Mouse (Mus musculus): ENCODE results near the gene Bnc2. TPM values are rescaled to one million over a fixed set of nuclear protein-coding genes. Genes with fewer than 3 reads are reported as not detected.

The Bnc2 gene
- polyA plus RNA-seq, 2 experiments, result 24.3 to 25.7 TPM

DNA sequence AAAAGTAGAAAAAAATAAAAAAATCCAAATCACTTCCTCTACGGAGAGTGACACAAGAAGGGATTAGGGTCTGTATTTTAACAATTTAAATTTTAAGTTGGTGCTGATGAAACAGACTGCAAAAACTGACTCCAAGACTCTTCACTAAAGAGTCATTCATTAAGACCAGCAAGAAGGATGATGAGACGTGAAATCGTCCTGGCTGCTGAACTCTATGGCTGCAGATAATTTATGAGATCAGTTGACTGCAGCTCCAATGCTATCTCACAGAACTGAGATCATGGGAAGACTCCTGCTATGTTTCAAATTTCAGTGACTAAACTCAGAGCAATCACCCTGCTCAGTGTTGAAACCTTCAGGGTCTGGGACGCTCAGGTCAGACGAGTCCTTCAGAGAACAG, 345.4 kb downstream of the Bnc2 start:
- Histone ChIP-seq H3K27me3 (ENCODE audit: control insufficient read depth, insufficient read depth, low read length) (no peaks in the 10 kb centered on the region), H3K4me1 (ENCODE audit: control insufficient read depth, insufficient read depth, low read length) (peaks cover 9% of the 10 kb centered on the region; the same call in 1 of the 2 replicates), H3K4me2 (replicated peaks; ENCODE audit: low read depth, low read length, severe bottlenecking) (no peak overlapping the region), H3K9me3 (ENCODE audit: control insufficient read depth, low read length) (no peaks in the 10 kb centered on the region), H3K9ac (ENCODE audit: low read depth, low read length, severe bottlenecking) (no peak overlapping the region), H3K36me3 (ENCODE audit: control insufficient read depth, insufficient read depth, low read length) (no peaks in the 10 kb centered on the region), H3K27ac (replicated peaks; ENCODE audit: low read depth, low read length) (no peak overlapping the region), H3K4me3 (replicated peaks; ENCODE audit: low read length) (no peak overlapping the region)
- 68% methylated on average over 5 of the region's 5 CpGs for WGBS
- TF ChIP-seq POLR2A (IDR thresholded peaks at IDR 0.05; ENCODE audit: borderline replicate concordance, extremely low read depth, insufficient read depth, insufficient read length), result no peak
- no peak for DNase-seq (ENCODE audit: low spot score)
- no peak for ATAC-seq (ENCODE audit: low FRiP score, low read depth)

DNA sequence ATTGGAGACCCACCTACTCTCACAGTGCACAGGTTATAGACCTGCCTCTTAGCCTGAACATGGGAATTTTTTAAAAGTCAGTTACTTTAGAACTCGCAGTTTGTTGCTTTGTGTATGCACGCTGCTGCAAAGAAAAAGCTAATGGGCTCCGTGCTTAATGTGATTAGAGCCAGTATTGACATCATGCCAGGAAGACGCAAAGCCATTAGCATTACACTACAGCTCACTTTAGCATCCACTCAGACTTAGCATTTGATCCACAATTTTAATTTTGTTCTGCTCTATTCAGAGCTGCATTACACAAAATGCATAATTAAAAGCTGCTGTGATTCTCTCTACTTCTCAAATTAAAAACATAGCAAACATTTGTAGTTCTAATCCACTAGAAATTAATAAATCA, 350.7 kb downstream of the Bnc2 start:
- TF ChIP-seq POLR2A (IDR thresholded peaks at IDR 0.05; ENCODE audit: borderline replicate concordance, extremely low read depth, insufficient read depth, insufficient read length), result no peak
- no peaks in the 10 kb centered on the region for H3K36me3 ChIP-seq (ENCODE audit: control insufficient read depth, insufficient read depth, low read length)
- no peak overlapping the region for H3K27ac ChIP-seq (replicated peaks; ENCODE audit: low read depth, low read length)
- H3K4me1 ChIP-seq (ENCODE audit: control insufficient read depth, insufficient read depth, low read length), result 0 out of 2 replicates have a peak, but pooled peaks cover 3% of the 10 kb centered on the region
- no peak for ATAC-seq (ENCODE audit: low FRiP score, low read depth)
- no peaks in the 10 kb centered on the region for H3K9me3 ChIP-seq (ENCODE audit: control insufficient read depth, low read length)
- WGBS, result 63% methylated on average over 4 of the region's 4 CpGs
- H3K27me3 ChIP-seq (ENCODE audit: control insufficient read depth, insufficient read depth, low read length), result no peaks in the 10 kb centered on the region
- no peak overlapping the region for H3K4me3 ChIP-seq (replicated peaks; ENCODE audit: low read length)
- H3K4me2 ChIP-seq (replicated peaks; ENCODE audit: low read depth, low read length, severe bottlenecking), result no peak overlapping the region
- DNase-seq (ENCODE audit: low spot score), result no peak
- no peak overlapping the region for H3K9ac ChIP-seq (ENCODE audit: low read depth, low read length, severe bottlenecking)

DNA sequence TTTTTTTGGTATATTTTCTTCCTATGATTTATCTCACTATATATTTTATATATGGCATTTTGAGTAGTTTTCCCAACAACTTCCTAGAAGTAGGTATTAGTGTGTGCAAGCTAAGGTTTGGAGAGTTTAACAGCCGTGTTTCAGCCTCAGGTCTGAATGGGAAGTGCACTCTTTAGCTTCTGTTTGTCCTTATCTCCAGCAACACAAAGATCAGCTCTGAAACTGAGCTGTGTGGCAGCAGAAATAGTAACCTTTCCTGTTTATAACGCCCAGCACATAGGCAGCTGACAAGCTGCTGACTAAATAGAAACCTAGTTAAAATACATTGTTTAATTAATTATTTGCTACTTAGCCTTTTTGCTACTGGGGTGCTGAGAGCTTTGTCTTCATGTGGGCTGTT, 353.5 kb downstream of the Bnc2 start:
- no peak overlapping the region for H3K9ac ChIP-seq (ENCODE audit: low read depth, low read length, severe bottlenecking)
- no peak for ATAC-seq (ENCODE audit: low FRiP score, low read depth)
- 0 out of 2 replicates have a peak, but pooled peaks cover 3% of the 10 kb centered on the region for H3K4me1 ChIP-seq (ENCODE audit: control insufficient read depth, insufficient read depth, low read length)
- H3K9me3 ChIP-seq (ENCODE audit: control insufficient read depth, low read length), result no peaks in the 10 kb centered on the region
- no peak overlapping the region for H3K4me3 ChIP-seq (replicated peaks; ENCODE audit: low read length)
- no peak overlapping the region for H3K27ac ChIP-seq (replicated peaks; ENCODE audit: low read depth, low read length)
- WGBS, result 56% methylated on average over 2 of the region's 2 CpGs
- DNase-seq (ENCODE audit: low spot score), result no peak
- no peak overlapping the region for H3K4me2 ChIP-seq (replicated peaks; ENCODE audit: low read depth, low read length, severe bottlenecking)
- H3K27me3 ChIP-seq (ENCODE audit: control insufficient read depth, insufficient read depth, low read length), result no peaks in the 10 kb centered on the region
- no peak for TF ChIP-seq POLR2A (IDR thresholded peaks at IDR 0.05; ENCODE audit: borderline replicate concordance, extremely low read depth, insufficient read depth, insufficient read length)
- no peaks in the 10 kb centered on the region for H3K36me3 ChIP-seq (ENCODE audit: control insufficient read depth, insufficient read depth, low read length)

DNA sequence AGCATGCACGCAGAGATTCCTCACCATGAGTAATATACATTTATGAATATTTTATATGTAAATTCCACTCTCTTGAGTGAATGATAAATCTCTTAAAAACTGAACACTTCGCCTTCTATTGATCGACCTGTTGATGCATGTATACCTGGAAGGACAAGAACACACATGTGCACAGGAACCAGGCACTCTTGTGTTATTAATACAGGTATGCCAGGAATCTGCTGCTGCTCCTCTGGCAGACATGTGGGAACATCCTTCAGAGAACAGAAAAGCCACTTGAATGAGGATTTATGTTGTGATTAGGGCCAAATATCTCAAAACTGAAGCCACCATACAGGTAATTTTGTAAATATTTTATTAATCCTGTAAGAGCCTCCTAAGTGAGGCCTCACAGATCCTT, 357.7 kb downstream of the Bnc2 start:
- ATAC-seq (ENCODE audit: low FRiP score, low read depth) (no peak), DNase-seq (ENCODE audit: low spot score) (no peak)
- H3K27ac ChIP-seq (replicated peaks; ENCODE audit: low read depth, low read length), result no peak overlapping the region
- no peak overlapping the region for H3K9ac ChIP-seq (ENCODE audit: low read depth, low read length, severe bottlenecking)
- peaks cover 6% of the 10 kb centered on the region; the same call in 1 of the 2 replicates for H3K4me1 ChIP-seq (ENCODE audit: control insufficient read depth, insufficient read depth, low read length)
- no peak overlapping the region for H3K4me2 ChIP-seq (replicated peaks; ENCODE audit: low read depth, low read length, severe bottlenecking)
- H3K4me3 ChIP-seq (replicated peaks; ENCODE audit: low read length), result no peak overlapping the region
- H3K27me3 ChIP-seq (ENCODE audit: control insufficient read depth, insufficient read depth, low read length), result no peaks in the 10 kb centered on the region
- WGBS, result 77% methylated on average over 3 of the region's 3 CpGs
- H3K9me3 ChIP-seq (ENCODE audit: control insufficient read depth, low read length), result no peaks in the 10 kb centered on the region
- TF ChIP-seq POLR2A (IDR thresholded peaks at IDR 0.05; ENCODE audit: borderline replicate concordance, extremely low read depth, insufficient read depth, insufficient read length), result no peak
- H3K36me3 ChIP-seq (ENCODE audit: control insufficient read depth, insufficient read depth, low read length), result no peaks in the 10 kb centered on the region

DNA sequence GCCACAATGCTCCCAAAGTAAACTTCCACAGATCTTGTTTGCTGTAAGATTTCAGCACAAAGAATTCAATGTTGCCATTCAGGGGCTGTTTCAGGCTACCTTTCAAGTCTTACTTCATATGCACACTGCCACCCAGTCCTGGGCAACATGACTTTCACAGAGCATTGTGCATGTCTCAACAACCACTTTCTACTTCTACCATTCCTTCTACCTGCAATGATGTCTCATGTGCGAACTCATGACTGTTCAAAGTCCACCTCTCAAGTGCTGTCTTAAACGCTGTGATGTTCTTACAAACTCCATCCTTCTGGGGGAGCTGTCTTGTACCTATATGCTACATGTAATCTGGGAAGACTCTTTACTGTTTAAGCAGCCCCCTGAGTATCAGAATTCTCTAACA, 363.7 kb downstream of the Bnc2 start:
- no peak for TF ChIP-seq POLR2A (IDR thresholded peaks at IDR 0.05; ENCODE audit: borderline replicate concordance, extremely low read depth, insufficient read depth, insufficient read length)
- 74% methylated on average over 2 of the region's 2 CpGs for WGBS
- Histone ChIP-seq H3K9ac (ENCODE audit: low read depth, low read length, severe bottlenecking) (no peak overlapping the region), H3K9me3 (ENCODE audit: control insufficient read depth, low read length) (no peaks in the 10 kb centered on the region), H3K4me2 (replicated peaks; ENCODE audit: low read depth, low read length, severe bottlenecking) (no peak overlapping the region), H3K4me1 (ENCODE audit: control insufficient read depth, insufficient read depth, low read length) (peaks cover 6% of the 10 kb centered on the region; the same call in 1 of the 2 replicates), H3K36me3 (ENCODE audit: control insufficient read depth, insufficient read depth, low read length) (no peaks in the 10 kb centered on the region), H3K27ac (replicated peaks; ENCODE audit: low read depth, low read length) (no peak overlapping the region), H3K27me3 (ENCODE audit: control insufficient read depth, insufficient read depth, low read length) (no peaks in the 10 kb centered on the region), H3K4me3 (replicated peaks; ENCODE audit: low read length) (no peak overlapping the region)
- ATAC-seq (ENCODE audit: low FRiP score, low read depth), result no peak
- DNase-seq (ENCODE audit: low spot score), result no peak

DNA sequence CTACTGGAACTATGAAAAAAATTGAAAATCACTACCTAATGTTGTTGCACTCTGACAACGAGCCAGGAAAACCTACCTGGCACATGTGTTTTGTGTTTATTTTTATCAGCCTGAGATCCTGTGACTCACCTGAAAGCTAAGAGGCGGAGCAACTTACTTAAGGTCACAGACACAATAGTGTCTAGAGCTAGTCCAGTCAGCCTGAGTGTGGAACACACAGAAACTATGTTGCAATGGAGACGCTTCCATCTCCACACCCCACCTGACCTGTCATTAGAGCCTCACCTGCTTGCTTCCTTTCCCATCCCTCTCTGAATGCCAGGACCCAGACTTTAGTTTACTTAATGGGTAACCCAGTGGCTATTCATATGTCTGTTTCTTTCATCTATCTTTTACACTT, 364.2 kb downstream of the Bnc2 start:
- no peak overlapping the region for H3K4me2 ChIP-seq (replicated peaks; ENCODE audit: low read depth, low read length, severe bottlenecking)
- TF ChIP-seq POLR2A (IDR thresholded peaks at IDR 0.05; ENCODE audit: borderline replicate concordance, extremely low read depth, insufficient read depth, insufficient read length), result no peak
- H3K9ac ChIP-seq (ENCODE audit: low read depth, low read length, severe bottlenecking), result no peak overlapping the region
- 54% methylated on average over 3 of the region's 3 CpGs for WGBS
- DNase-seq (ENCODE audit: low spot score), result no peak
- no peak for ATAC-seq (ENCODE audit: low FRiP score, low read depth)
- no peak overlapping the region for H3K27ac ChIP-seq (replicated peaks; ENCODE audit: low read depth, low read length)
- no peaks in the 10 kb centered on the region for H3K27me3 ChIP-seq (ENCODE audit: control insufficient read depth, insufficient read depth, low read length)
- H3K36me3 ChIP-seq (ENCODE audit: control insufficient read depth, insufficient read depth, low read length), result no peaks in the 10 kb centered on the region
- H3K4me1 ChIP-seq (ENCODE audit: control insufficient read depth, insufficient read depth, low read length), result peaks cover 6% of the 10 kb centered on the region; the same call in 1 of the 2 replicates
- no peaks in the 10 kb centered on the region for H3K9me3 ChIP-seq (ENCODE audit: control insufficient read depth, low read length)
- H3K4me3 ChIP-seq (replicated peaks; ENCODE audit: low read length), result no peak overlapping the region

All from limb, embryonic 14.5 days (tissue).